Mouse (Mus musculus) heart, adult 2 months (tissue): ENCODE results near the gene Wscd1.

ENCODE experiments used
- CTCF ChIP-seq: fragments of 200-600 bp; IDR thresholded peaks from 2 replicates; pipeline ENCODE4 v1.8.1; 2022; ENCODE audit warnings: antibody characterized with exemption, mild to moderate bottlenecking, moderate library complexity
- POLR2A ChIP-seq: fragments of 200-500 bp; IDR thresholded peaks from 2 replicates; pipeline ENCODE4 v1.6.1; 2011; ENCODE audit warnings: mild to moderate bottlenecking, low read depth, low read length, control low read depth; ENCODE audit not compliant: insufficient read depth

GRCm38 (mm10) chr11:71772056-71772455, 22.3 kb downstream of the Wscd1 start:
- no peak for TF ChIP-seq POLR2A
- no peak for TF ChIP-seq CTCF
